Mouse (Mus musculus): ENCODE data around the gene Lce3b. TPM values are rescaled to one million over a fixed set of nuclear protein-coding genes. Genes with fewer than 3 reads are reported as not detected.

Gene Lce3b
- total and polyA plus RNA-seq, 2 experiments from 2014 or later = not detected

GRCm38 (mm10) chr3:92978484-92978883, 45.7 kb downstream of the Lce3b start:
- no peaks in the 10 kb centered on the region for H3K36me3 ChIP-seq (ENCODE audit: insufficient read depth, low read length)
- H3K4me3 ChIP-seq (ENCODE audit: low read depth, low read length) = no peak overlapping the region
- no peak overlapping the region for H3K9ac ChIP-seq (replicated peaks; ENCODE audit: low read length, poor library complexity, severe bottlenecking)
- H3K27ac ChIP-seq (ENCODE audit: low read depth, low read length) = no peak overlapping the region
- DNase-seq (ENCODE audit: low spot score) (no peak), ATAC-seq (ENCODE audit: low FRiP score) (no peak)
- H3K27me3 ChIP-seq (ENCODE audit: insufficient read depth, low read length) = no peaks in the 10 kb centered on the region
- no peaks in the 10 kb centered on the region for H3K9me3 ChIP-seq (ENCODE audit: low read length)
- H3K4me1 ChIP-seq (ENCODE audit: insufficient read depth, low read length) = no peaks in the 10 kb centered on the region
- 55% methylated on average over 2 of the region's 2 CpGs for WGBS
- TF ChIP-seq CTCF (IDR thresholded peaks at IDR 0.05) = no peak
- no peak overlapping the region for H3K4me2 ChIP-seq (ENCODE audit: low read depth, low read length, poor library complexity, severe bottlenecking)

Other genes starting within 250 kb of the Lce3b start
- gene Lce1d, start 245.8 kb upstream of the Lce3b start, total RNA-seq (2014; rRNA removed) = 1.4 TPM in 1 of 2 replicates, not detected in the other
- gene Lce1d, start 245.8 kb upstream of the Lce3b start, polyA plus RNA-seq (2015; fragmentation: Nextera tagmentation; extraction: Ambion mirVana) = not detected in 2 replicates
- not detected in 2 replicates for gene Lce1e, start 223.9 kb upstream of the Lce3b start, total RNA-seq (2014; rRNA removed)
- gene Lce1e, start 223.9 kb upstream of the Lce3b start, polyA plus RNA-seq (2015; fragmentation: Nextera tagmentation; extraction: Ambion mirVana) = not detected in 2 replicates
- not detected in 2 replicates for gene Lce1f, start 212.6 kb upstream of the Lce3b start, total RNA-seq (2014; rRNA removed)
- not detected in 2 replicates for gene Lce1f, start 212.6 kb upstream of the Lce3b start, polyA plus RNA-seq (2015; fragmentation: Nextera tagmentation; extraction: Ambion mirVana)
- not detected in 2 replicates for gene Gm38119, start 193.9 kb upstream of the Lce3b start, total RNA-seq (2014; rRNA removed)
- gene Gm38119, start 193.9 kb upstream of the Lce3b start, polyA plus RNA-seq (2015; fragmentation: Nextera tagmentation; extraction: Ambion mirVana) = not detected in 2 replicates
- gene Lce1g, start 180.6 kb upstream of the Lce3b start, total RNA-seq (2014; rRNA removed) = 1.9 TPM in 1 of 2 replicates, not detected in the other
- gene Lce1g, start 180.6 kb upstream of the Lce3b start, polyA plus RNA-seq (2015; fragmentation: Nextera tagmentation; extraction: Ambion mirVana) = not detected in 2 replicates
- gene Lce1h, start 167.9 kb upstream of the Lce3b start, total RNA-seq (2014; rRNA removed) = not detected in 2 replicates
- gene Lce1h, start 167.9 kb upstream of the Lce3b start, polyA plus RNA-seq (2015; fragmentation: Nextera tagmentation; extraction: Ambion mirVana) = not detected in 2 replicates
- 0.66 TPM in 1 of 2 replicates, not detected in the other for gene Lce1i, start 154.1 kb upstream of the Lce3b start, total RNA-seq (2014; rRNA removed)
- gene Lce1i, start 154.1 kb upstream of the Lce3b start, polyA plus RNA-seq (2015; fragmentation: Nextera tagmentation; extraction: Ambion mirVana) = not detected in 2 replicates
- gene Lce1j, start 142.5 kb upstream of the Lce3b start, total RNA-seq (2014; rRNA removed) = not detected in 2 replicates
- not detected in 2 replicates for gene Lce1j, start 142.5 kb upstream of the Lce3b start, polyA plus RNA-seq (2015; fragmentation: Nextera tagmentation; extraction: Ambion mirVana)
- gene Lce1k, start 125.1 kb upstream of the Lce3b start, total RNA-seq (2014; rRNA removed) = not detected in 2 replicates
- not detected in 2 replicates for gene Lce1k, start 125.1 kb upstream of the Lce3b start, polyA plus RNA-seq (2015; fragmentation: Nextera tagmentation; extraction: Ambion mirVana)
- gene Kprp, start 105.7 kb upstream of the Lce3b start, total RNA-seq (2014; rRNA removed) = 0.82 TPM in 1 of 2 replicates, not detected in the other
- not detected in 2 replicates for gene Kprp, start 105.7 kb upstream of the Lce3b start, polyA plus RNA-seq (2015; fragmentation: Nextera tagmentation; extraction: Ambion mirVana)
- not detected in 2 replicates for gene Lce1l, start 81.7 kb upstream of the Lce3b start, total RNA-seq (2014; rRNA removed)
- not detected in 2 replicates for gene Lce1l, start 81.7 kb upstream of the Lce3b start, polyA plus RNA-seq (2015; fragmentation: Nextera tagmentation; extraction: Ambion mirVana)
- 0.71 TPM in 1 of 2 replicates, not detected in the other for gene 2310050C09Rik, start 62.8 kb upstream of the Lce3b start, total RNA-seq (2014; rRNA removed)
- gene 2310050C09Rik, start 62.8 kb upstream of the Lce3b start, polyA plus RNA-seq (2015; fragmentation: Nextera tagmentation; extraction: Ambion mirVana) = not detected in 2 replicates
- gene Lce3a, start 6.7 kb upstream of the Lce3b start, total RNA-seq (2014; rRNA removed) = not detected in 2 replicates
- gene Lce3a, start 6.7 kb upstream of the Lce3b start, polyA plus RNA-seq (2015; fragmentation: Nextera tagmentation; extraction: Ambion mirVana) = not detected in 2 replicates
- not detected in 2 replicates for gene Lce3c, start 11.5 kb downstream of the Lce3b start, total RNA-seq (2014; rRNA removed)
- gene Lce3c, start 11.5 kb downstream of the Lce3b start, polyA plus RNA-seq (2015; fragmentation: Nextera tagmentation; extraction: Ambion mirVana) = not detected in 2 replicates
- gene Lce3d, start 24.4 kb downstream of the Lce3b start, total RNA-seq (2014; rRNA removed) = not detected in 2 replicates
- gene Lce3d, start 24.4 kb downstream of the Lce3b start, polyA plus RNA-seq (2015; fragmentation: Nextera tagmentation; extraction: Ambion mirVana) = not detected in 2 replicates
- gene Lce3e, start 34.1 kb downstream of the Lce3b start, total RNA-seq (2014; rRNA removed) = not detected in 2 replicates
- gene Lce3e, start 34.1 kb downstream of the Lce3b start, polyA plus RNA-seq (2015; fragmentation: Nextera tagmentation; extraction: Ambion mirVana) = not detected in 2 replicates
- gene Lce3f, start 59.2 kb downstream of the Lce3b start, total RNA-seq (2014; rRNA removed) = not detected in 2 replicates
- gene Lce3f, start 59.2 kb downstream of the Lce3b start, polyA plus RNA-seq (2015; fragmentation: Nextera tagmentation; extraction: Ambion mirVana) = not detected in 2 replicates
- 1.7 and 6.4 TPM in 2 replicates for gene Crct1, start 82.7 kb downstream of the Lce3b start, total RNA-seq (2014; rRNA removed)
- gene Crct1, start 82.7 kb downstream of the Lce3b start, polyA plus RNA-seq (2015; fragmentation: Nextera tagmentation; extraction: Ambion mirVana) = 1.3 and 2.5 TPM in 2 replicates
- 15.7 TPM in 1 of 2 replicates, not detected in the other for gene Lce1m, start 86.1 kb downstream of the Lce3b start, total RNA-seq (2014; rRNA removed)
- gene Lce1m, start 86.1 kb downstream of the Lce3b start, polyA plus RNA-seq (2015; fragmentation: Nextera tagmentation; extraction: Ambion mirVana) = not detected in 2 replicates
- not detected in 2 replicates for gene Gm4858, start 135.8 kb downstream of the Lce3b start, total RNA-seq (2014; rRNA removed)
- not detected in 2 replicates for gene Gm4858, start 135.8 kb downstream of the Lce3b start, polyA plus RNA-seq (2015; fragmentation: Nextera tagmentation; extraction: Ambion mirVana)
- 0.33 TPM in 1 of 2 replicates, not detected in the other for gene Crnn, start 211.8 kb downstream of the Lce3b start, total RNA-seq (2014; rRNA removed)
- not detected in 2 replicates for gene Crnn, start 211.8 kb downstream of the Lce3b start, polyA plus RNA-seq (2015; fragmentation: Nextera tagmentation; extraction: Ambion mirVana)